Mouse (Mus musculus) heart, postnatal 0 days (tissue): ENCODE measurements around the gene Ppp1r12a. TPM values are rescaled to one million over a fixed set of nuclear protein-coding genes. Genes with fewer than 3 reads are reported as not detected.

Source experiments
- ATAC-seq: fragments of 200-750 bp; cut with Nextera tagmentation; 2 replicates; pipeline ENCODE4 v1.8.0; 2017; ENCODE audit warnings: low read depth, moderate number of reproducible peaks, moderate library complexity; ENCODE audit not compliant: insufficient read depth
- DNase-seq: peaks from one replicate; pipeline ENCODE4 v3.0.0-alpha.2; 2016; ENCODE audit warnings: low spot score
- H3K27ac ChIP-seq: fragments of 300-500 bp; sonication (generic); 2 replicates; pipeline ENCODE4 v1.5.1; 2014; ENCODE audit warnings: low read depth, mild to moderate bottlenecking
- H3K27me3 ChIP-seq: fragments of 300-500 bp; sonication (generic); 2 replicates; pipeline ENCODE4 v1.6.1; 2014; ENCODE audit warnings: low read length, mixed read lengths; ENCODE audit not compliant: control insufficient read depth, insufficient read depth
- H3K36me3 ChIP-seq: fragments of 300-500 bp; sonication (generic); replicated peaks from 2 replicates; pipeline ENCODE4 v1.6.1; 2014; ENCODE audit warnings: low read length, mixed read lengths; ENCODE audit not compliant: control insufficient read depth, insufficient read depth
- H3K4me1 ChIP-seq: fragments of 300-500 bp; sonication (generic); 2 replicates; pipeline ENCODE4 v1.6.1; 2014; ENCODE audit warnings: antibody characterized with exemption; ENCODE audit not compliant: control insufficient read depth, insufficient read depth
- H3K4me2 ChIP-seq: fragments of 300-500 bp; sonication (generic); 2 replicates; pipeline ENCODE4 v1.6.1; 2014; ENCODE audit warnings: low read depth, mild to moderate bottlenecking, low read length, moderate library complexity
- H3K4me3 ChIP-seq: fragments of 300-500 bp; sonication (generic); 2 replicates; pipeline ENCODE4 v1.5.1; 2014; ENCODE audit warnings: low read depth, low read length
- H3K9ac ChIP-seq: fragments of 300-500 bp; sonication (generic); replicated peaks from 2 replicates; pipeline ENCODE4 v1.6.1; 2014; ENCODE audit warnings: low read depth, low read length, mixed read lengths
- H3K9me3 ChIP-seq: fragments of 300-500 bp; sonication (generic); replicated peaks from 2 replicates; pipeline ENCODE4 v1.6.1; 2016; ENCODE audit warnings: low read length; ENCODE audit not compliant: control insufficient read depth
- CTCF ChIP-seq: IDR thresholded peaks from 2 replicates; pipeline ENCODE4 v1.5.1; 2016; ENCODE audit warnings: antibody characterized with exemption, control low read depth, low read depth
- EP300 ChIP-seq: IDR thresholded peaks from 2 replicates; pipeline ENCODE4 v1.6.1; 2016; ENCODE audit warnings: antibody characterized with exemption, low read depth
- WGBS: fragments of 180-500 bp; shearing (Covaris S2); extraction: QIAGEN DNeasy Blood & Tissue Kit; methylation state at CpG from one replicate; pipeline ENCODE4 v1.1.7; 2014; 5-methylcytosine and 5-hydroxymethylcytosine counted together
- polyA plus RNA-seq: library from polyadenylated mRNA; unstranded; fragments of >200 nt; fragmentation: Nextera tagmentation; extraction: Ambion mirVana; gene quantifications from 2 replicates; pipeline ENCODE4 v1.2.1, GENCODE M21; 2015
- total RNA-seq: library from RNA; depleted of rRNA; stranded (reverse); fragments of >200 nt; gene quantifications from 2 replicates; pipeline ENCODE4 v1.2.3, GENCODE M21; 2014; ENCODE audit warnings: low replicate concordance; rRNA removed

Gene Ppp1r12a
- total and polyA plus RNA-seq, 2 experiments from 2014 or later, result 78.1 to 87.8 TPM

- Histone ChIP-seq H3K27ac (no peak overlapping the region), H3K9me3 (no peaks in the 10 kb centered on the region), H3K9ac (no peak overlapping the region), H3K4me2 (peak overlapping the region; percentile 85; the same call in 1 of the 2 replicates), H3K36me3 (no peaks in the 10 kb centered on the region), H3K27me3 (peaks cover 19% of the 10 kb centered on the region), H3K4me1 (peaks cover 11% of the 10 kb centered on the region; the same call in 1 of the 2 replicates), H3K4me3 (0 out of 2 replicates have a peak overlapping the region, but pooled peaks have one; percentile 63)
- WGBS, result 23% methylated on average over 10 of the region's 10 CpGs
- no peak for TF ChIP-seq EP300
- no peak for TF ChIP-seq CTCF
- ATAC-seq, result no peak
- DNase-seq, result no peak
Measured at GRCm38 (mm10) chr10:108330964-108331363, 169.0 kb downstream of the Ppp1r12a start.

- H3K4me2 ChIP-seq, result peak within 1 kb of the TSS; percentile 85
- no peaks in the 10 kb centered on the region for H3K9me3 ChIP-seq
- peaks cover 11% of the 10 kb centered on the region; the same call in 1 of the 2 replicates for H3K4me1 ChIP-seq
- H3K4me3 ChIP-seq, result peak within 1 kb of the TSS; percentile 63
- WGBS, result 1% methylated on average over 50 of the region's 85 CpGs
- peak within 1 kb of the TSS; percentile 65 for H3K27ac ChIP-seq
- ATAC-seq (peak; percentile 85), DNase-seq (peak; percentile 62)
- peak within 1 kb of the TSS; percentile 67 for H3K9ac ChIP-seq
- no peak for TF ChIP-seq EP300
- no peak for TF ChIP-seq CTCF
- no peaks in the 10 kb centered on the region for H3K36me3 ChIP-seq
- H3K27me3 ChIP-seq, result peaks cover 19% of the 10 kb centered on the region
Measured at GRCm38 (mm10) chr10:108331784-108332561, 170.0 kb downstream of the Ppp1r12a start, which contains the start of gene Pawr. Gene Pawr, plus strand, starts transcription at chr10:108332121.

- H3K27me3 ChIP-seq, result peaks cover 19% of the 10 kb centered on the region
- H3K9me3 ChIP-seq, result no peaks in the 10 kb centered on the region
- WGBS, result under 1% methylated on average over 107 of the region's 129 CpGs
- peak overlapping the region; percentile 85 for H3K4me2 ChIP-seq
- DNase-seq (peak; percentile 56), ATAC-seq (peak; percentile 74)
- peaks cover 11% of the 10 kb centered on the region; the same call in 1 of the 2 replicates for H3K4me1 ChIP-seq
- H3K36me3 ChIP-seq, result no peaks in the 10 kb centered on the region
- H3K27ac ChIP-seq, result peak overlapping the region; percentile 65
- H3K4me3 ChIP-seq, result peak overlapping the region; percentile 63
- H3K9ac ChIP-seq, result peak overlapping the region; percentile 67
- TF ChIP-seq EP300 (no peak), CTCF (peak; percentile 35)
Measured at GRCm38 (mm10) chr10:108332571-108333541, 170.9 kb downstream of the Ppp1r12a start.

- peak overlapping the region; percentile 67 for H3K9ac ChIP-seq
- peak overlapping the region; percentile 85 for H3K4me2 ChIP-seq
- no peak overlapping the region for H3K27ac ChIP-seq
- ATAC-seq (no peak), DNase-seq (no peak)
- no peaks in the 10 kb centered on the region for H3K36me3 ChIP-seq
- peak overlapping the region; percentile 63 for H3K4me3 ChIP-seq
- TF ChIP-seq EP300 (no peak), CTCF (no peak)
- 5% methylated on average over 12 of the region's 12 CpGs for WGBS
- H3K27me3 ChIP-seq, result peaks cover 19% of the 10 kb centered on the region
- no peaks in the 10 kb centered on the region for H3K9me3 ChIP-seq
- peaks cover 11% of the 10 kb centered on the region; the same call in 1 of the 2 replicates for H3K4me1 ChIP-seq
Measured at GRCm38 (mm10) chr10:108333642-108334041, 171.6 kb downstream of the Ppp1r12a start.

Other genes with a start within 250 kb of the Ppp1r12a start
- gene Pawr, start 169.9 kb downstream of the Ppp1r12a start, total RNA-seq, result 3.5 and 11.4 TPM in 2 replicates
- gene Pawr, start 169.9 kb downstream of the Ppp1r12a start, polyA plus RNA-seq, result 2.7 and 2.8 TPM in 2 replicates